Mouse (Mus musculus): ENCODE measurements at regions not wholly inside any gene's neighbourhood (a gene's known extent, or its start where the extent isn't known, plus 50 kb on each side); places are given as distances from the start of the nearest gene placed in this dataset.

DNA sequence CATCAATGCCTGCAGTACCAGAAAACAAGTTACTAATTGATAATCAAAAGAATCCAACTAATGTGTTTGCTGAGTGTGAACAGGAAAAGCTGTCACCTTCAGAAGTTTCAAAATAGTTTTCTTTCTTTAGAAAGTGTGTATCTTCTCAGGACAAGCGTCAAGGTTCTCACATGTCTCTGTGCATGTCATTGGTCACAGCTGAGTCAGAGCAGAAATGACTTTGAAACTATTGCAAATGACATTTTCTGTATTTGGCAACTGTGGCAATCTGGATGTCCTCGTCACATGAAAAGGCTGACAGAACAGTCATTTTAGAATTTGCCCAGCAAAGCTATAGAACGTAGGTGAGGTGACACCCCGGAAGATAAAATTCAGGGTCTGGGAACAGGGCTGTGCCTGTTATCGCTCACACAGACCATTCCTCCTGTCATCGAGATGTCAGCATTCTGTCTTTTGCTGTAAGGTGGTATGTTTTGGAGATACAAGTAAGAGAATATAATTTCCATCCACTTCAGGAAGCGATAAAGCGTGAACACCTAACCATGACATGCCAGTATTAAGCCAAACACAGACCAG lies 371.4 kb upstream of the Hsf2 start:
- TF ChIP-seq ZC3H11A (IDR thresholded peaks at IDR 0.05; ENCODE audit: borderline replicate concordance, low read depth, low read length), result no peak
- TF ChIP-seq MAFK (IDR thresholded peaks at IDR 0.05; ENCODE audit: insufficient read depth, low read depth, low read length), result no peak
